Mouse (Mus musculus) embryonic fibroblast, embryonic 13.5 days (primary cell): ENCODE data around the gene Tsga10ip. TPM values are rescaled to one million over a fixed set of nuclear protein-coding genes. Genes with fewer than 3 reads are reported as not detected.

ENCODE experiments used
- H3K27ac ChIP-seq: 2 replicates; pipeline ENCODE4 v1.5.1; 2012; ENCODE audit warnings: low read length, control low read depth, inconsistent platforms; ENCODE audit not compliant: insufficient read depth
- H3K4me1 ChIP-seq: 2 replicates; pipeline ENCODE4 v1.6.1; 2011; ENCODE audit warnings: low read length; ENCODE audit not compliant: control insufficient read depth, insufficient read depth
- H3K4me3 ChIP-seq: 2 replicates; pipeline ENCODE4 v1.5.1; 2011; ENCODE audit warnings: mild to moderate bottlenecking, control low read depth, low read length; ENCODE audit not compliant: insufficient read depth
- CTCF ChIP-seq: IDR thresholded peaks from 2 replicates; pipeline ENCODE4 v1.5.1; 2011; ENCODE audit warnings: mild to moderate bottlenecking, control low read depth, low read length, moderate library complexity, borderline replicate concordance; ENCODE audit not compliant: insufficient read depth
- POLR2A ChIP-seq: IDR thresholded peaks from 2 replicates; pipeline ENCODE4 v1.6.1; 2011; ENCODE audit warnings: low read depth, mild to moderate bottlenecking, control low read depth, low read length, moderate library complexity
- polyA plus RNA-seq: library from polyadenylated mRNA; stranded (reverse); fragments of >200 nt; gene quantifications from 2 replicates; pipeline ENCODE4 v1.2.4, GENCODE M21; 2011; ENCODE audit warnings: low read depth; ENCODE audit not compliant: missing spikeins, insufficient read length

Gene Tsga10ip
- polyA plus RNA-seq = not detected in 2 replicates

- H3K27ac ChIP-seq = no peak within 1 kb of the TSS
- no peak within 1 kb of the TSS for H3K4me3 ChIP-seq
- TF ChIP-seq POLR2A = no peak
- H3K4me1 ChIP-seq = peaks cover 4% of the 10 kb centered on the region; the same call in 1 of the 2 replicates
Observed at GRCm38 (mm10) chr19:5402293-5402692, at the start of gene Tsga10ip. Gene Tsga10ip (minus strand): TSS chr19:5402526.

GRCm38 (mm10) chr19:5451766-5452165 lies 49.4 kb upstream of the Tsga10ip start:
- Histone ChIP-seq H3K4me1 (peaks cover 11% of the 10 kb centered on the region; the same call in 1 of the 2 replicates), H3K27ac (no peak overlapping the region)
- TF ChIP-seq POLR2A = no peak

GRCm38 (mm10) chr19:5449673-5450072 lies 47.3 kb upstream of the Tsga10ip start:
- Histone ChIP-seq H3K4me1 (peaks cover 13% of the 10 kb centered on the region), H3K4me3 (peak overlapping the region; percentile 65; the same call in 1 of the 2 replicates), H3K27ac (peak overlapping the region; percentile 34; the same call in 1 of the 2 replicates)
- TF ChIP-seq POLR2A (no peak), CTCF (no peak)

More at GRCm38 (mm10) chr19:5451766-5452165, 49.4 kb upstream of the Tsga10ip start:
- no peak overlapping the region for H3K4me3 ChIP-seq

- Histone ChIP-seq H3K27ac (peak overlapping the region; percentile 32; the same call in 1 of the 2 replicates), H3K4me3 (peak overlapping the region; percentile 65), H3K4me1 (peaks cover 19% of the 10 kb centered on the region)
- TF ChIP-seq CTCF (no peak), POLR2A (peak; percentile 59; the same call in 1 of the 2 replicates)
Observed at GRCm38 (mm10) chr19:5448354-5449150, 46.2 kb upstream of the Tsga10ip start.

DNA sequence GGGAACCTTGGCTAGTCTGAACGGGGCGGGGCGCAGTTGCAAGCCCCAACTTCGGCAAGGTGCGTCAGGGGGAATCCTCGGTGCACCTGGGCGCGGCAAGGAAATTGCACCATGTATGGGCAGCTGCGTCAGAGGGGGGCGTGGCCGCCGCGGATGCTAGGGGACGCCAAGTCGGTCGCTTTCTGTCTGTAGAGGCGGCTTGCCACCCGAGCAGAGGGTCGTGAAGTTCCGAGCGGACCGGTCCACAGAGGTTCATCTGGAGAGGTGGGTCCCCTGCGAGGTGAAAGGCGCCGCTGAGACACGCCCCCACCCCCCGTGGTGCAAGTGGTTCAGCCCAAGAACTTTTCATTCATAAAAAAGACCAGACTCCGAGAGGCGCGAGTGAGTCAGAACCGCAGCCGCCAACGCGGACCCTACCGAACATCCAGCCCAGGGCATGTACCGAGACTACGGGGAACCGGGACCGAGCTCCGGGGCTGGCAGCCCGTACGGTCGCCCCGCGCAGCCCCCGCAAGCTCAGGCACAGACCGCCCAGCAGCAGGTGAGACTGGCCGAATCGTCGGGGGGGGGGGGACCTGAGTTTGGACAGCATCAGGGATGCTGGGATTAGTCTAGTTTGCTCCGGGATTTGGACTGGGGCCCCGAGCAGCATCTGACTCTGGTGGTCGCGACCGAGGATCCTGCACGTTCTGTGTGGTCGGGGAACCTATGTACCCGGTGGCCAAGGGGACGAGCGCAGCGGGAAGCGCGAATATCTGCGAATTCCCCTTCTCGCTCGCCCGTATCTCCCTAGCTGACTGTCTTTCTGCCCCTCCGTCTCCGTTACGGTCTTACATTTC lies 45.4 kb upstream of the Tsga10ip start, which contains the start of gene Fosl1:
Fosl1 (plus strand) TSS at position 33 of the 839 bp plus-strand sequence.
- Histone ChIP-seq H3K27ac (peak within 1 kb of the TSS; percentile 32; the same call in 1 of the 2 replicates), H3K4me3 (peak within 1 kb of the TSS; percentile 65), H3K4me1 (peaks cover 19% of the 10 kb centered on the region)
- no peak for TF ChIP-seq CTCF
- TF ChIP-seq POLR2A = peak; percentile 81

DNA sequence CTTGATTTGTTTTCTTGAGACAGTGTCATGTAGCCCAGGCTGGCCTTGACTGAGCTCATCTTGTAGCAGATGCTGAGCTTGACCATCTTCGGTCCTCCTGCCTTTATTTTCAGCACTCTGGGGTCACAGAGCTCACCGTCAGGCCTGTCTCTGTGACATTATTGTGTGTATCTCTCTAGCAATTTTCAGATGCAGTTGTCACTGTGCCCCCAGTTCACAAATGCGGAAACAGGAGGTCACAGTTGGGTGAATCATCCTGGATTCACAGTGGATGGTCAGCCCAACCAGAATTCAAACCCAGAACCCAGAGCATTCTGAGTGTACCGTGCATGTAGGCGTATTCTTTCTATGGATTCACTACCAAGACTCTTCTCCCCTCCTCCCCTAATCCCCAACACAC lies 43.4 kb upstream of the Tsga10ip start:
- Histone ChIP-seq H3K4me1 (peaks cover 19% of the 10 kb centered on the region), H3K4me3 (no peak overlapping the region), H3K27ac (0 out of 2 replicates have a peak overlapping the region, but pooled peaks have one; percentile 56)
- TF ChIP-seq CTCF (no peak), POLR2A (no peak)

DNA sequence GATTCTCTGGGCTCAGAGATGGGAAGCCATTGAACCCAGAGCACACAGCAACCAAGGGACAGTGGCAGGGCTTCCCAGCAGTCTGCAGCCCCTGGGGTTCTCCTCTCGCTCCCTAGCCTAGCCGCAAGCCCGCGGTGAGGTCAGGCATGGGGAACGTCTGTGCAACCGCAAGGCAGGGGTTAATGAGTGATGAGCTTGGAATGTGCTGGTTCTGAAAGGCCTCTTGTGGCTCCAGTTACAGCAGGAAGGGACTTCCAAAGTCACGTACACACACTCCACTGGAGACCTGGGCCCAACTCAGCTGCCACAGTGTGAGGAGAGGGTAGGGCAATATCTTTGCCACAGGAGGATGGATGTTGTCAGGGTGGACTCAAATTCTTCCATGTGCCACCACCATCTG lies 42.6 kb upstream of the Tsga10ip start:
- Histone ChIP-seq H3K4me3 (no peak overlapping the region), H3K27ac (peak overlapping the region; percentile 56)
- TF ChIP-seq POLR2A = no peak
- no peak for TF ChIP-seq CTCF

GRCm38 (mm10) chr19:5444371-5444908 lies 42.1 kb upstream of the Tsga10ip start:
- TF ChIP-seq CTCF (no peak), POLR2A (no peak)
- Histone ChIP-seq H3K4me1 (peaks cover 16% of the 10 kb centered on the region), H3K4me3 (no peak overlapping the region), H3K27ac (peak overlapping the region; percentile 51)

More for the DNA sequence above, 42.6 kb upstream of the Tsga10ip start:
- H3K4me1 ChIP-seq = peaks cover 18% of the 10 kb centered on the region

DNA sequence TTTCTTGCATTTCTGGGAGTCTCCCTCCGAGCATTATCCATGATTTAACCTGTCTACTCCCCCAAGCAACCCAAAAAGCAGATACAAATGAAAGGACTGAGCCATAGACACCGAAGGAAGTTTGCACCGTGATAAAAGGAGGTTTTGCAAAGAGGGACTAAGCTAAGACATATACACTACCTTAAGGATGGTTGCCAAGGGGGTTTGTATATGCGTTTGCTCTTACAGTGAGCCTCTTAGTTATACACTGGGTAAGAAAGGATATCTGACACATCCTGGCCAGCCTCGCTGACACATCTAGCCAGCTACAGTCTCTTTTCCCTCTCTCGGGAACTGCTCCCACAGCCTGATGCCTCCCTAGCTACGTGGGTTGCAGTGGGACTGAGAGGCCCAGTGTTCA lies 31.6 kb upstream of the Tsga10ip start:
- H3K27ac ChIP-seq = peak overlapping the region; percentile 83
- no peak; the same call in 1 of the 2 replicates for TF ChIP-seq POLR2A
- H3K4me3 ChIP-seq = no peak overlapping the region

More for the DNA sequence above, 31.6 kb upstream of the Tsga10ip start:
- peaks cover 46% of the 10 kb centered on the region for H3K4me1 ChIP-seq
